Mouse (Mus musculus): ENCODE measurements around the gene Nhlh2.

DNA sequence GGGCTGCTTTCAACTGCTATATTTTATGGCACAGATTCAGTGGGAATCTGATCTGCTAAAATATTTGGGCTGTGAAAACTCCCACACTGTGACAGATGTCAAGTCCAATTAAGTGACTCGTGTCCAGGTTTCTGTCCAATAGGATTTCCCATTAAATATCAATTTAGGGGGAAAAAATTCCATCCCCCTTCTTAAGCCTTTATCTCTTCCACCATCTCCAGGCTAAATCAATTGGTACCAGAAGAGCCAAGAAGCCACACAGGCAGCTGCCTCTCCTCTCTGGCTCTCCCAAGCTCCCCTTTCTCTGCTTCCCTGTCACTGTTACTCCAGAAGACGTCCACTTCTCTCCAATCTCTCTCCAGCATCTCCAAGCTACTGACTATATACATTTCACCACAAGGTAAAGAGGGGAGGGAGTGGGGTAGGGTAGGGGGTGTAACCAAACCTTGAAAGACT lies at the start of gene Nhlh2:
- no peak for TF ChIP-seq CTCF (IDR thresholded peaks at IDR 0.05; ENCODE audit: low read depth, low read length)
- no peak for TF ChIP-seq TAL1 (conservative IDR thresholded peaks at IDR 0.05; ENCODE audit: low read depth, low read length)

Data from G1E (cell line).